Mouse (Mus musculus): ENCODE measurements around the gene Tmem109. TPM values are rescaled to one million over a fixed set of nuclear protein-coding genes. Genes with fewer than 3 reads are reported as not detected.

Gene Tmem109
- polyA plus RNA-seq, 1 experiment, result 223 TPM

DNA sequence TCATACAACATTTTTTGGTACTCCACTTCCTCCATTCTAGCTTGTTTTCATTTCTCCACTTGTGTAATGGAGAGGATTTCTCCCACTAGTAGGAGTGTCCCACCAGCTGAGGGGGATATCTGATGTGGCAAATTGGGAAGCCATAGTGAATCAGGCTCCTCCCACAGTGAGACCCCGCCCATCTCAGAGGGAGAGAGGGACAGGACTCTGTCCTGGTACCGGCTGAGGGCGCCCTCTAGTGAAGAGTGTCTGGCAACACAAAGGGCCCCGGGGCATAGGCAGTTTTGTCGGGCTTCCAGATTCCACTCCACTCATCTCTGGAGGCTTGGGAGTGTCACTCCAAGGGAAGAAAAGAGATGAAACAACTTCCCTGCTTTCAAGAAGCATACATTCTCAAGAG is 50.4 kb downstream of the Tmem109 start:
- Histone ChIP-seq H3K4me3 (no peak overlapping the region), H3K4me2 (ENCODE audit: low read depth) (no peak overlapping the region), H3K79me2 (ENCODE audit: control insufficient read depth, insufficient read depth) (no peaks in the 10 kb centered on the region), H3K36me3 (ENCODE audit: control insufficient read depth, insufficient read depth) (no peaks in the 10 kb centered on the region), H3ac (ENCODE audit: control insufficient read depth, insufficient read length) (no peak overlapping the region), H3K27me3 (ENCODE audit: control insufficient read depth, insufficient read depth, insufficient read length) (no peaks in the 10 kb centered on the region)
- TF ChIP-seq MAX (IDR thresholded peaks at IDR 0.05; ENCODE audit: low read depth) (no peak), MYOG (IDR thresholded peaks at IDR 0.05; ENCODE audit: control insufficient read depth in 1 of 3, insufficient read depth in 1 of 3, insufficient read length in 2 of 3, low read depth in 2 of 3) (no peak), TCF3 (IDR thresholded peaks at IDR 0.05; ENCODE audit: insufficient read length, low read depth) (no peak), SRF (IDR thresholded peaks at IDR 0.05; ENCODE audit: control insufficient read depth, insufficient read length, low read depth) (no peak), CEBPB (IDR thresholded peaks at IDR 0.05; ENCODE audit: insufficient read depth, poor library complexity, severe bottlenecking) (no peak), MYOD1 (IDR thresholded peaks at IDR 0.05; ENCODE audit: control insufficient read depth in 1 of 3, insufficient read length in 2 of 3, low read depth in 2 of 3) (no peak), TCF12 (IDR thresholded peaks at IDR 0.05; ENCODE audit: insufficient read depth, poor library complexity, severe bottlenecking) (no peak), REST (IDR thresholded peaks at IDR 0.05; ENCODE audit: insufficient read depth, insufficient read length) (no peak), E2F4 (IDR thresholded peaks at IDR 0.05; ENCODE audit: insufficient read depth) (no peak), POLR2A (IDR thresholded peaks at IDR 0.05; ENCODE audit: insufficient read length, low read depth) (no peak), USF1 (IDR thresholded peaks at IDR 0.05; ENCODE audit: low read depth) (no peak), POLR2AphosphoS2 (IDR thresholded peaks at IDR 0.05; ENCODE audit: insufficient read length, low read depth) (no peak)

DNA sequence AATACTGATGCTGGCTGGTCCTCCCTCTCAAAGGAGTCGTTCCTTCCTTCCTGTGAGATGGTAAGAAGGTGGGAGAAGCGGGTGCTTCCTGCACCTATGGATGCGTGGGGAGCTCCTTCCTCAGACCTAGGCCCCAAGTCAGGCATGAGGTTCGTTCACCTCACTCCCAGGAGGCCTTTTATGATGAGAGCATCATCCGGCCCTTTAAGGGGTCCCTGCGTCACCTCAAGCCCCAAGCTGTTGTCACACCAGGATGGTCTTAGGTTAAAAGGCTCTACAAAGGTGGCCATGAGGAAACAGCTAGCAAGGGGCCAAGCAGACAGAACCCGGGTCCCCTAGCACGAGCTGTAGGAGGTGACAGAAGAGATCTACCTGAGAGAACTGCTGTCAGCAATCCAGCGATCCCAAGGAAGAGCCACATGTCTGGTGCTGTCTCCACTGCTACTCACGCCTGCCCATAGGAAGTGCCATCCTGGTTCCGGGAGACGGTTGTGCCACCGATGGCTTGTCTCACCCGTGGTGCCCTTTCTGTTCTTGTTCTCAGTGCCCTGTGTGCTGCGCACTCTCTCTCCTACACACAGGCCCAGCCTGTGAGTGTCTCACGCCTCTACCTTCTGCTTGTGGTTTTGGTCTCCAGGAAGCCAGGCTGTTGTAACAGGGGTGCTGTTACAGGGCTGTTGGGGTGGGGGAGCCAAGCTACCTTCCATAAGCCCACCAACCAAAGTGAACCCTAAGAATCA is 52.2 kb downstream of the Tmem109 start, which contains the start of gene Cd6:
TSS of gene Cd6 (minus strand) at position 623 of the 740 bp plus-strand sequence.
- no peaks in the 10 kb centered on the region for H3K79me2 ChIP-seq (ENCODE audit: control insufficient read depth, insufficient read depth)
- no peak within 1 kb of the TSS for H3K4me2 ChIP-seq (ENCODE audit: low read depth)
- H3K4me3 ChIP-seq, result no peak within 1 kb of the TSS
- H3ac ChIP-seq (ENCODE audit: control insufficient read depth, insufficient read length), result no peak within 1 kb of the TSS
- H3K27me3 ChIP-seq (ENCODE audit: control insufficient read depth, insufficient read depth, insufficient read length), result no peaks in the 10 kb centered on the region
- no peaks in the 10 kb centered on the region for H3K36me3 ChIP-seq (ENCODE audit: control insufficient read depth, insufficient read depth)
- TF ChIP-seq SRF (IDR thresholded peaks at IDR 0.05; ENCODE audit: control insufficient read depth, insufficient read length, low read depth) (no peak), MYOG (IDR thresholded peaks at IDR 0.05; ENCODE audit: control insufficient read depth in 1 of 3, insufficient read depth in 1 of 3, insufficient read length in 2 of 3, low read depth in 2 of 3) (no peak), POLR2A (IDR thresholded peaks at IDR 0.05; ENCODE audit: insufficient read length, low read depth) (no peak), MYOD1 (IDR thresholded peaks at IDR 0.05; ENCODE audit: control insufficient read depth in 1 of 3, insufficient read length in 2 of 3, low read depth in 2 of 3) (no peak), TCF3 (IDR thresholded peaks at IDR 0.05; ENCODE audit: insufficient read length, low read depth) (no peak), CEBPB (IDR thresholded peaks at IDR 0.05; ENCODE audit: insufficient read depth, poor library complexity, severe bottlenecking) (no peak), TCF12 (IDR thresholded peaks at IDR 0.05; ENCODE audit: insufficient read depth, poor library complexity, severe bottlenecking) (no peak), E2F4 (IDR thresholded peaks at IDR 0.05; ENCODE audit: insufficient read depth) (no peak), USF1 (IDR thresholded peaks at IDR 0.05; ENCODE audit: low read depth) (no peak), POLR2AphosphoS2 (IDR thresholded peaks at IDR 0.05; ENCODE audit: insufficient read length, low read depth) (no peak), MAX (IDR thresholded peaks at IDR 0.05; ENCODE audit: low read depth) (no peak), REST (IDR thresholded peaks at IDR 0.05; ENCODE audit: insufficient read depth, insufficient read length) (no peak)

DNA sequence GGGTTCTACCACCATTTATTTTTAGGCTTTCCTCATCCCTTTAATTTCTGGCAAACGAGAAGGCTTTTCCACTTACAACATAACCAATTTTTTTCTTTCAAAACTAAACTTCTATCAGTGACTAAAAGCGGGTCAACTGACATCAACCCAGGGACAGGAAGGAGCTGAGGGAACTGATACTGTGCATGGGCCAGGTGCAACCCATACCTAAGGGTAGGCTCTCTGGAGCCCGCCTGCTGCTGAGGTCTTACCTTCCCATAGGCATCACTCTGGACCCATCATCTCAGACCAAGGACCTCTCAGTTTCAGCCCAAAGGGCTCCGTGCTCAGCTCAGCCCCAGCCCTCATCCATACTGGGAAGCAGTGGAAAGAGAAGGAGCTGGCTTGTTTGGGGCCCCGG is 53.5 kb downstream of the Tmem109 start:
- Histone ChIP-seq H3K36me3 (ENCODE audit: control insufficient read depth, insufficient read depth) (no peaks in the 10 kb centered on the region), H3K4me3 (no peak overlapping the region), H3K4me2 (ENCODE audit: low read depth) (no peak overlapping the region), H3K27me3 (ENCODE audit: control insufficient read depth, insufficient read depth, insufficient read length) (no peaks in the 10 kb centered on the region), H3K79me2 (ENCODE audit: control insufficient read depth, insufficient read depth) (no peaks in the 10 kb centered on the region), H3ac (ENCODE audit: control insufficient read depth, insufficient read length) (no peak overlapping the region)
- no peak for TF ChIP-seq E2F4 (IDR thresholded peaks at IDR 0.05; ENCODE audit: insufficient read depth)
- TF ChIP-seq POLR2A (IDR thresholded peaks at IDR 0.05; ENCODE audit: insufficient read length, low read depth), result no peak
- TF ChIP-seq TCF3 (IDR thresholded peaks at IDR 0.05; ENCODE audit: insufficient read length, low read depth), result no peak
- no peak for TF ChIP-seq CEBPB (IDR thresholded peaks at IDR 0.05; ENCODE audit: insufficient read depth, poor library complexity, severe bottlenecking)
- TF ChIP-seq USF1 (IDR thresholded peaks at IDR 0.05; ENCODE audit: low read depth), result no peak

DNA sequence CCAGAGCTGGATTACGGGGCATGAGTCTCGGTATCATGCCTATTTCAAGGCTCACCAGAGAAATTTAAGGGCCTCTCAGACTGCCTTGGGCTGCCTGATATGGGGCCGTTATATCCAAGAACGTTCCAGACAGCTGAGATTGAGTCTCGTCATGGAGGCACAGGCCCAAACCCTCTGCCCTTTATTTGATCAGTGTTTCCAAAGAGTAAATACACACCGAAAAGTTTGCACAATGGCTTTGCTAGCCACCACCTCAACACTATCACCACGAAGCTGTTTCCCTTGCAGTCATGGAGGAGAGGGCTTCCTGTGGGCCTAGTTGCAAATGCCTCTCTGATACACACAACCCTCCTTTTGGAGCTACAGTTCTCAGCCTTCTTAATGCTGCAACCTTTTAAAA is 57.7 kb downstream of the Tmem109 start:
- H3K4me2 ChIP-seq (ENCODE audit: low read depth), result no peak overlapping the region
- H3K4me3 ChIP-seq, result no peak overlapping the region
- no peaks in the 10 kb centered on the region for H3K36me3 ChIP-seq (ENCODE audit: control insufficient read depth, insufficient read depth)
- no peaks in the 10 kb centered on the region for H3K79me2 ChIP-seq (ENCODE audit: control insufficient read depth, insufficient read depth)
- no peak for TF ChIP-seq TCF12 (IDR thresholded peaks at IDR 0.05; ENCODE audit: insufficient read depth, poor library complexity, severe bottlenecking)
- TF ChIP-seq SRF (IDR thresholded peaks at IDR 0.05; ENCODE audit: control insufficient read depth, insufficient read length, low read depth), result no peak
- no peak for TF ChIP-seq MYOG (IDR thresholded peaks at IDR 0.05; ENCODE audit: control insufficient read depth in 1 of 3, insufficient read depth in 1 of 3, insufficient read length in 2 of 3, low read depth in 2 of 3)
- no peak for TF ChIP-seq TCF3 (IDR thresholded peaks at IDR 0.05; ENCODE audit: insufficient read length, low read depth)
- no peak for TF ChIP-seq MYOD1 (IDR thresholded peaks at IDR 0.05; ENCODE audit: control insufficient read depth in 1 of 3, insufficient read length in 2 of 3, low read depth in 2 of 3)
- no peak for TF ChIP-seq MAX (IDR thresholded peaks at IDR 0.05; ENCODE audit: low read depth)
- TF ChIP-seq POLR2AphosphoS2 (IDR thresholded peaks at IDR 0.05; ENCODE audit: insufficient read length, low read depth), result no peak
- TF ChIP-seq REST (IDR thresholded peaks at IDR 0.05; ENCODE audit: insufficient read depth, insufficient read length), result no peak
- TF ChIP-seq CEBPB (IDR thresholded peaks at IDR 0.05; ENCODE audit: insufficient read depth, poor library complexity, severe bottlenecking), result no peak
- TF ChIP-seq POLR2A (IDR thresholded peaks at IDR 0.05; ENCODE audit: insufficient read length, low read depth), result no peak
- TF ChIP-seq E2F4 (IDR thresholded peaks at IDR 0.05; ENCODE audit: insufficient read depth), result no peak
- no peak for TF ChIP-seq USF1 (IDR thresholded peaks at IDR 0.05; ENCODE audit: low read depth)
- H3ac ChIP-seq (ENCODE audit: control insufficient read depth, insufficient read length), result no peak overlapping the region
- H3K27me3 ChIP-seq (ENCODE audit: control insufficient read depth, insufficient read depth, insufficient read length), result no peaks in the 10 kb centered on the region

All from myocyte (in vitro differentiated cells).